Mouse (Mus musculus) bone marrow macrophage, adult 2 months (primary cell): Measurements from ENCODE around the gene Nup188.

Source experiments
- CTCF ChIP-seq: IDR thresholded peaks from 2 replicates; pipeline ENCODE4 v1.5.1; 2012; ENCODE audit warnings: low read depth, mild to moderate bottlenecking, low read length, moderate library complexity
- POLR2A ChIP-seq: IDR thresholded peaks from 2 replicates; pipeline ENCODE4 v1.6.1; 2012; ENCODE audit warnings: mild to moderate bottlenecking, low read depth, low read length, borderline replicate concordance

DNA sequence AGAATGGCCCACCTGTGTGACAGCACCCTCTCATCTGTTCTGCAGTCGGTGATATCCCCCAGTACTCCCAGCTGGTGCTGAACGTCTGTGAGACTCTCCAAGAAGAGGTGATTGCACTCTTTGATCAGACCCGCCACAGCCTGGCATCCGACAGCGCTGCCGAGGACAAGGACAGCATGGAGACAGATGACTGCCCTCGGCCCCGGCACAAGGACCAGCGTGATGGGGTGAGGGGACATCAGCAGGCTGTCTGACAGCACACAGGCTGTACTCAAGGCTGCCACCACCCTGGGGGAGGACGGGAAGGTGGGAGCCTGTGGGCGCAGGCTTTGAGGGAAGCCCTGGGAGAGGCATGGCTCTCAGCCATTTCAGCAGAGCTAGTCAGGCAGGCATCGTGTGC is 51.0 kb downstream of the Nup188 start:
- TF ChIP-seq CTCF (no peak), POLR2A (no peak)
